Mouse (Mus musculus) midbrain, embryonic 15.5 days (tissue): Measurements from ENCODE around the gene Abcg4. TPM values are rescaled to one million over a fixed set of nuclear protein-coding genes. Genes with fewer than 3 reads are reported as not detected.
"Not testable (repeated sequence)": the region's sequence is repeated elsewhere in the genome, so short reads cannot be mapped to it uniquely, and the experiment has no call there.

ENCODE experiments used
- ATAC-seq: fragments of 200-750 bp; cut with Nextera tagmentation; replicated peaks from 2 replicates; pipeline ENCODE4 v1.8.0; 2017; ENCODE audit warnings: moderate TSS enrichment
- H3K27ac ChIP-seq: fragments of 300-500 bp; sonication (generic); 2 replicates; pipeline ENCODE4 v1.5.1; 2015; ENCODE audit warnings: mild to moderate bottlenecking, inconsistent platforms
- H3K27me3 ChIP-seq: fragments of 300-500 bp; sonication (generic); replicated peaks from 2 replicates; pipeline ENCODE4 v1.6.1; 2015; ENCODE audit warnings: inconsistent platforms
- H3K36me3 ChIP-seq: fragments of 300-500 bp; sonication (generic); replicated peaks from 2 replicates; pipeline ENCODE4 v1.6.1; 2015; ENCODE audit warnings: inconsistent platforms
- H3K4me1 ChIP-seq: fragments of 300-500 bp; sonication (generic); 2 replicates; pipeline ENCODE4 v1.6.1; 2015; ENCODE audit warnings: inconsistent platforms
- H3K4me2 ChIP-seq: fragments of 300-500 bp; sonication (generic); 2 replicates; pipeline ENCODE4 v1.6.1; 2015; ENCODE audit warnings: inconsistent platforms, mild to moderate bottlenecking, moderate library complexity
- H3K4me3 ChIP-seq: fragments of 300-500 bp; sonication (generic); 2 replicates; pipeline ENCODE4 v1.5.1; 2015; ENCODE audit warnings: mild to moderate bottlenecking, inconsistent platforms
- H3K9ac ChIP-seq: fragments of 300-500 bp; sonication (generic); 2 replicates; pipeline ENCODE4 v1.6.1; 2015; ENCODE audit warnings: mild to moderate bottlenecking, inconsistent platforms
- H3K9me3 ChIP-seq: fragments of 300-500 bp; sonication (generic); 2 replicates; pipeline ENCODE4 v1.6.1; 2016; ENCODE audit warnings: inconsistent platforms
- WGBS: fragments of 180-500 bp; shearing (Covaris S2); methylation state at CpG from one replicate; pipeline ENCODE4 v1.1.7; 2015; ENCODE audit warnings: mixed read lengths; 5-methylcytosine and 5-hydroxymethylcytosine counted together
- polyA plus RNA-seq: library from polyadenylated mRNA; unstranded; fragments of >200 nt; fragmentation: Nextera tagmentation; extraction: Ambion mirVana; gene quantifications from 2 replicates; pipeline ENCODE4 v1.2.1, GENCODE M21; 2015

Abcg4 gene
- polyA plus RNA-seq: 30.4 and 31.1 TPM in 2 replicates

GRCm38 (mm10) chr9:44288076-44288958 is at the start of gene Abcg4:
Gene Abcg4 (minus strand): TSS chr9:44288615.
- Histone ChIP-seq H3K27ac (peak within 1 kb of the TSS; percentile 79), H3K4me2 (peak within 1 kb of the TSS; percentile 96), H3K36me3 (peaks cover 17% of the 10 kb centered on the region), H3K4me1 (peaks cover 29% of the 10 kb centered on the region), H3K4me3 (peak within 1 kb of the TSS; percentile 85), H3K27me3 (no peaks in the 10 kb centered on the region), H3K9ac (peak within 1 kb of the TSS; percentile 86), H3K9me3 (no peaks in the 10 kb centered on the region)
- peak; percentile 69 for ATAC-seq
- under 1% methylated on average over 38 of the region's 38 CpGs for WGBS

GRCm38 (mm10) chr9:44337436-44338169 is 49.2 kb upstream of the Abcg4 start:
- H3K9me3 ChIP-seq: no peaks in the 10 kb centered on the region
- H3K4me3 ChIP-seq: no peak overlapping the region
- H3K27ac ChIP-seq: no peak overlapping the region
- H3K4me1 ChIP-seq: peaks cover 22% of the 10 kb centered on the region
- no peak for ATAC-seq
- peaks cover 13% of the 10 kb centered on the region for H3K36me3 ChIP-seq
- no peaks in the 10 kb centered on the region for H3K27me3 ChIP-seq
- peak overlapping the region; percentile 27; the same call in 1 of the 2 replicates for H3K9ac ChIP-seq
- 65% methylated on average over 9 of the region's 9 CpGs for WGBS
- H3K4me2 ChIP-seq: no peak overlapping the region; the same call in 1 of the 2 replicates

GRCm38 (mm10) chr9:44336964-44337363 is 48.5 kb upstream of the Abcg4 start:
- WGBS: 88% methylated on average over 3 of the region's 3 CpGs
- Histone ChIP-seq H3K36me3 (peaks cover 17% of the 10 kb centered on the region), H3K9ac (peak overlapping the region; percentile 27), H3K27me3 (no peaks in the 10 kb centered on the region), H3K4me1 (peaks cover 21% of the 10 kb centered on the region), H3K9me3 (no peaks in the 10 kb centered on the region), H3K4me3 (peak overlapping the region; percentile 88; the same call in 1 of the 2 replicates), H3K4me2 (peak overlapping the region; percentile 88), H3K27ac (no peak overlapping the region)
- no peak for ATAC-seq

- H3K27me3 ChIP-seq: not testable (repeated sequence)
- 32% methylated on average over 4 of the region's 4 CpGs for WGBS
Measured at GRCm38 (mm10) chr9:44336513-44336912, 48.1 kb upstream of the Abcg4 start.

GRCm38 (mm10) chr9:44336093-44336406 is 47.6 kb upstream of the Abcg4 start:
- peak overlapping the region; percentile 88; the same call in 1 of the 2 replicates for H3K27ac ChIP-seq
- peaks cover 26% of the 10 kb centered on the region for H3K36me3 ChIP-seq
- peak overlapping the region; percentile 88 for H3K4me3 ChIP-seq
- no peaks in the 10 kb centered on the region for H3K9me3 ChIP-seq
- H3K4me1 ChIP-seq: peaks cover 21% of the 10 kb centered on the region
- ATAC-seq: no peak
- 2% methylated on average over 5 of the region's 5 CpGs for WGBS
- H3K4me2 ChIP-seq: peak overlapping the region; percentile 88
- peak overlapping the region; percentile 96 for H3K9ac ChIP-seq
- no peaks in the 10 kb centered on the region for H3K27me3 ChIP-seq

More at GRCm38 (mm10) chr9:44336513-44336912, 48.1 kb upstream of the Abcg4 start:
- ATAC-seq, H3K9me3 ChIP-seq, H3K27ac ChIP-seq: not testable (repeated sequence)
- H3K4me1 ChIP-seq: peaks cover 21% of the 10 kb centered on the region
- H3K4me3 ChIP-seq: peak overlapping the region; percentile 88
- H3K4me2 ChIP-seq: peak overlapping the region; percentile 88
- H3K9ac ChIP-seq: peak overlapping the region; percentile 27
- peaks cover 22% of the 10 kb centered on the region for H3K36me3 ChIP-seq

GRCm38 (mm10) chr9:44335331-44336092 is 47.1 kb upstream of the Abcg4 start:
- peaks cover 21% of the 10 kb centered on the region for H3K4me1 ChIP-seq
- no peaks in the 10 kb centered on the region for H3K9me3 ChIP-seq
- peak overlapping the region; percentile 88 for H3K4me2 ChIP-seq
- WGBS: under 1% methylated on average over 50 of the region's 50 CpGs
- peak overlapping the region; percentile 88 for H3K4me3 ChIP-seq
- peak overlapping the region; percentile 88 for H3K27ac ChIP-seq
- no peak for ATAC-seq
- H3K9ac ChIP-seq: peak overlapping the region; percentile 96
- peaks cover 30% of the 10 kb centered on the region for H3K36me3 ChIP-seq
- no peaks in the 10 kb centered on the region for H3K27me3 ChIP-seq

- WGBS: under 1% methylated on average over 91 of the region's 91 CpGs
Measured at GRCm38 (mm10) chr9:44334396-44335330, 46.2 kb upstream of the Abcg4 start, which contains the start of gene H2afx. Gene H2afx (plus strand): TSS chr9:44334694.

GRCm38 (mm10) chr9:44332918-44333638 is 44.7 kb upstream of the Abcg4 start:
- Histone ChIP-seq H3K9me3 (no peaks in the 10 kb centered on the region), H3K27me3 (no peaks in the 10 kb centered on the region), H3K27ac (no peak overlapping the region), H3K36me3 (peaks cover 38% of the 10 kb centered on the region), H3K4me3 (no peak overlapping the region), H3K9ac (no peak overlapping the region), H3K4me1 (peaks cover 24% of the 10 kb centered on the region), H3K4me2 (no peak overlapping the region)
- 95% methylated on average over 13 of the region's 13 CpGs for WGBS
- no peak for ATAC-seq

More at GRCm38 (mm10) chr9:44334396-44335330, 46.2 kb upstream of the Abcg4 start, which contains the start of gene H2afx:
- H3K4me3 ChIP-seq: peak within 1 kb of the TSS; percentile 88
- no peaks in the 10 kb centered on the region for H3K9me3 ChIP-seq
- H3K4me1 ChIP-seq: peaks cover 21% of the 10 kb centered on the region
- H3K27me3 ChIP-seq: no peaks in the 10 kb centered on the region
- H3K9ac ChIP-seq: peak within 1 kb of the TSS; percentile 96
- ATAC-seq: peak; percentile 97
- H3K27ac ChIP-seq: peak within 1 kb of the TSS; percentile 88
- H3K4me2 ChIP-seq: peak within 1 kb of the TSS; percentile 88
- H3K36me3 ChIP-seq: peaks cover 33% of the 10 kb centered on the region

GRCm38 (mm10) chr9:44330736-44331135 is 42.3 kb upstream of the Abcg4 start:
- Histone ChIP-seq H3K4me3 (no peak overlapping the region), H3K36me3 (peaks cover 38% of the 10 kb centered on the region), H3K9me3 (no peaks in the 10 kb centered on the region), H3K27me3 (no peaks in the 10 kb centered on the region), H3K27ac (no peak overlapping the region), H3K4me1 (peaks cover 18% of the 10 kb centered on the region), H3K4me2 (no peak overlapping the region), H3K9ac (no peak overlapping the region)
- no peak for ATAC-seq
- WGBS: 97% methylated on average over 6 of the region's 6 CpGs

GRCm38 (mm10) chr9:44327926-44328325 is 39.5 kb upstream of the Abcg4 start:
- Histone ChIP-seq H3K36me3 (peaks cover 28% of the 10 kb centered on the region), H3K4me2 (peak overlapping the region; percentile 61), H3K4me1 (peaks cover 19% of the 10 kb centered on the region), H3K9ac (0 out of 2 replicates have a peak overlapping the region, but pooled peaks have one; percentile 21), H3K4me3 (peak overlapping the region; percentile 90), H3K27me3 (no peaks in the 10 kb centered on the region), H3K9me3 (no peaks in the 10 kb centered on the region), H3K27ac (no peak overlapping the region)
- ATAC-seq: no peak
- 87% methylated on average over 5 of the region's 5 CpGs for WGBS
